Mouse (Mus musculus) cortical plate, adult 2 months (tissue): ENCODE measurements around the gene Samd13.

Experiments used
- CTCF ChIP-seq: fragments of 200-500 bp; IDR thresholded peaks from 2 replicates; pipeline ENCODE4 v1.5.1; 2011; ENCODE audit warnings: mild to moderate bottlenecking, control low read depth, low read length; ENCODE audit not compliant: insufficient read depth; ENCODE audit errors: extremely low read depth
- POLR2A ChIP-seq: fragments of 200-500 bp; IDR thresholded peaks from 2 replicates; pipeline ENCODE4 v1.6.1; 2011; ENCODE audit warnings: mild to moderate bottlenecking, low read length, control low read depth; ENCODE audit not compliant: insufficient read depth; ENCODE audit errors: extremely low read depth

- no peak for TF ChIP-seq CTCF
- no peak for TF ChIP-seq POLR2A
These were observed 64.7 kb downstream of the Samd13 start for GRCm38 (mm10) chr3:146620555-146621249.
